Mouse (Mus musculus) G1E (cell line): Measurements from ENCODE around the gene Sulf2.

Experiments
- CTCF ChIP-seq: IDR thresholded peaks from 2 replicates; pipeline ENCODE4 v1.5.1; 2012; ENCODE audit warnings: low read depth, low read length, inconsistent platforms, mixed read lengths
- GATA1 ChIP-seq: IDR thresholded peaks from 2 replicates; pipeline ENCODE4 v1.6.1; 2012; ENCODE audit warnings: borderline replicate concordance, low read length, inconsistent platforms, mixed read lengths
- TAL1 ChIP-seq: conservative IDR thresholded peaks from 2 replicates; pipeline ENCODE4 v1.6.1; 2012; ENCODE audit warnings: low read depth, low read length, inconsistent platforms, mixed read lengths

DNA sequence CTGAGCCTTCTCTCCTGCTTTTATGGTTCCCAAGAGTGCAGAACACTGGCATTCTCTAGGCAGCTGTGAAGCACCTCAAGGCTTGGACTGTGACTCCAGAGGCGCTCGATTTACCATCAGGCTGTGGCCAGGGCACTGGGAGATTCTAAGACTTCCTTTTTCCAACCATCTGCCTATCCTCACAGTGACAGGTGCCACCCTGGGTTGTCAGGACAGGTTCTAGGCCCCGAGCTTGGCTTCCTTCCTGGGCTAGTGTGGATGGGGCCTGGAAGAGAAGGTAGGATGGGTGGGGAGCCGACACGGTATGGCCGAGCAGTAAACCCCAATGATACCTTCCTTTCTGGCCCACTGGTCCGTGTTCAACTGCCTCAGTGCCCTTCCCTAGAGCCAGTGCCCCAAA, 9.0 kb downstream of the Sulf2 start:
- TF ChIP-seq CTCF (no peak), GATA1 (no peak), TAL1 (no peak)
